Mouse (Mus musculus): ENCODE results near the gene Efna3. TPM values are rescaled to one million over a fixed set of nuclear protein-coding genes. Genes with fewer than 3 reads are reported as not detected.
A peak's percentile ranks its signal among the peaks of the same experiment; 100 is the strongest.

Gene Efna3
- total and polyA plus RNA-seq, 2 experiments from 2014 or later: 0.44 TPM; not detected in 1

DNA sequence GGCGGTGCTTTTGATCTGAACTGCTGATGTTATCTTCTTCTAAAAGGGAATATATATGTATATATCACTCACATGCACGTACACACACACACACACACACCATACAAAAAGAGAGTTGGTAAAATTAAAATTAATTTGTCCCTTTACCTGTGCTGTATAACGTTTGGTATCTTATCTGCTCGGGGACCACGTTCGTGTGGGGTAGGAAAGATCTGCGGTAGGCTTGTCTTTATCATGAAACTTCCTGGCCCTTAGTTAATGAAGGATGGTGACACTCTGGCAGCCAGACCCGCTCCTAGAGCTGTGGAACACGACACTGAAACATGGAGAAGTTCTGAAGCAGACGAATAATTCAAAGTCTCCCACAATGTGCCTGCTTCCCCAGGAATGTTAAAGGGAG lies 30.9 kb downstream of the Efna3 start:
- Histone ChIP-seq H3K36me3 (replicated peaks; ENCODE audit: control insufficient read depth, insufficient read depth, low read length) (no peaks in the 10 kb centered on the region), H3K9ac (replicated peaks; ENCODE audit: low read depth, low read length) (no peak overlapping the region), H3K4me3 (ENCODE audit: low read depth, low read length) (no peak overlapping the region), H3K27me3 (ENCODE audit: control insufficient read depth, insufficient read depth, low read length) (no peaks in the 10 kb centered on the region), H3K4me1 (ENCODE audit: control insufficient read depth, insufficient read depth) (peaks cover 4% of the 10 kb centered on the region; the same call in 1 of the 2 replicates), H3K27ac (ENCODE audit: low read depth) (no peak overlapping the region), H3K4me2 (ENCODE audit: low read depth, low read length) (no peak overlapping the region), H3K9me3 (replicated peaks; ENCODE audit: control insufficient read depth, low read length) (no peaks in the 10 kb centered on the region)
- ATAC-seq (ENCODE audit: insufficient read depth, low read depth): no peak
- WGBS: 38% methylated on average over 10 of the region's 10 CpGs
- TF ChIP-seq CTCF (IDR thresholded peaks at IDR 0.05; ENCODE audit: low read depth): no peak
- no peak for DNase-seq (ENCODE audit: low spot score)

- no peaks in the 10 kb centered on the region for H3K27me3 ChIP-seq (ENCODE audit: control insufficient read depth, insufficient read depth, low read length)
- DNase-seq (ENCODE audit: low spot score) (no peak), ATAC-seq (ENCODE audit: insufficient read depth, low read depth) (peak; percentile 66)
- H3K4me3 ChIP-seq (ENCODE audit: low read depth, low read length): no peak overlapping the region
- WGBS: 27% methylated on average over 7 of the region's 7 CpGs
- no peaks in the 10 kb centered on the region for H3K36me3 ChIP-seq (replicated peaks; ENCODE audit: control insufficient read depth, insufficient read depth, low read length)
- no peak overlapping the region for H3K4me2 ChIP-seq (ENCODE audit: low read depth, low read length)
- no peak overlapping the region for H3K27ac ChIP-seq (ENCODE audit: low read depth)
- TF ChIP-seq CTCF (IDR thresholded peaks at IDR 0.05; ENCODE audit: low read depth) (no peak), EP300 (IDR thresholded peaks at IDR 0.05; ENCODE audit: low read depth) (no peak)
- H3K4me1 ChIP-seq (ENCODE audit: control insufficient read depth, insufficient read depth): peaks cover 4% of the 10 kb centered on the region; the same call in 1 of the 2 replicates
- no peaks in the 10 kb centered on the region for H3K9me3 ChIP-seq (replicated peaks; ENCODE audit: control insufficient read depth, low read length)
- no peak overlapping the region for H3K9ac ChIP-seq (replicated peaks; ENCODE audit: low read depth, low read length)
Observed at GRCm38 (mm10) chr3:89288503-89288928, 34.2 kb downstream of the Efna3 start.

GRCm38 (mm10) chr3:89287286-89287685 lies 35.5 kb downstream of the Efna3 start:
- Histone ChIP-seq H3K9me3 (replicated peaks; ENCODE audit: control insufficient read depth, low read length) (no peaks in the 10 kb centered on the region), H3K4me1 (ENCODE audit: control insufficient read depth, insufficient read depth) (peaks cover 4% of the 10 kb centered on the region; the same call in 1 of the 2 replicates), H3K27ac (ENCODE audit: low read depth) (peak overlapping the region; percentile 55), H3K9ac (replicated peaks; ENCODE audit: low read depth, low read length) (no peak overlapping the region), H3K4me3 (ENCODE audit: low read depth, low read length) (no peak overlapping the region), H3K4me2 (ENCODE audit: low read depth, low read length) (no peak overlapping the region), H3K27me3 (ENCODE audit: control insufficient read depth, insufficient read depth, low read length) (no peaks in the 10 kb centered on the region), H3K36me3 (replicated peaks; ENCODE audit: control insufficient read depth, insufficient read depth, low read length) (no peaks in the 10 kb centered on the region)
- TF ChIP-seq EP300 (IDR thresholded peaks at IDR 0.05; ENCODE audit: low read depth) (no peak), CTCF (IDR thresholded peaks at IDR 0.05; ENCODE audit: low read depth) (no peak)
- DNase-seq (ENCODE audit: low spot score): no peak
- no peak for ATAC-seq (ENCODE audit: insufficient read depth, low read depth)
- 46% methylated on average over 5 of the region's 5 CpGs for WGBS

DNA sequence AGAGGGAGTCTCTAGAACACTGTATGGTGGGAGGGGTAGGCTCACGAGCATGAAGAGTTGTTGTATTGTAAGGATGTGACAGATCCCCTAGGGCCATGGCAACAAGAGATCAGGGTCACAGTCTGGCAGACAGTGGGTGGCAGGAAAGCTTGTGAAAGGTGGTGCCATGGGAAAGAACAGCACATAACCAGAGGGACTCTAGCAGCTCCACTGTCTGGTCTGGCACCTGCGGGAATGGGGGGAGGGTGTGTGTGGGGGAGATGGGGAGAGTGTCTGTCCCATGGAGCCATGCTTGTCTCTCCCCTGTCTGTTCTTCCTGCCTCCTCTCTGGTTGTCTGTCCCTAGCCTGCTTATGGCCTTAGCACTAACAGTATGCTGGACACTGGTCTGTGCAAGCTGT lies 37.2 kb downstream of the Efna3 start:
- no peak for ATAC-seq (ENCODE audit: insufficient read depth, low read depth)
- Histone ChIP-seq H3K4me2 (ENCODE audit: low read depth, low read length) (no peak overlapping the region), H3K27ac (ENCODE audit: low read depth) (no peak overlapping the region), H3K9ac (replicated peaks; ENCODE audit: low read depth, low read length) (no peak overlapping the region), H3K36me3 (replicated peaks; ENCODE audit: control insufficient read depth, insufficient read depth, low read length) (no peaks in the 10 kb centered on the region), H3K4me1 (ENCODE audit: control insufficient read depth, insufficient read depth) (peaks cover 8% of the 10 kb centered on the region), H3K27me3 (ENCODE audit: control insufficient read depth, insufficient read depth, low read length) (no peaks in the 10 kb centered on the region), H3K9me3 (replicated peaks; ENCODE audit: control insufficient read depth, low read length) (no peaks in the 10 kb centered on the region), H3K4me3 (ENCODE audit: low read depth, low read length) (no peak overlapping the region)
- 45% methylated on average over 2 of the region's 2 CpGs for WGBS
- DNase-seq (ENCODE audit: low spot score): no peak
- TF ChIP-seq CTCF (IDR thresholded peaks at IDR 0.05; ENCODE audit: low read depth): no peak
- TF ChIP-seq EP300 (IDR thresholded peaks at IDR 0.05; ENCODE audit: low read depth): no peak

- Histone ChIP-seq H3K27ac (ENCODE audit: low read depth) (no peak overlapping the region), H3K27me3 (ENCODE audit: control insufficient read depth, insufficient read depth, low read length) (no peaks in the 10 kb centered on the region), H3K9ac (replicated peaks; ENCODE audit: low read depth, low read length) (no peak overlapping the region), H3K4me3 (ENCODE audit: low read depth, low read length) (no peak overlapping the region), H3K4me2 (ENCODE audit: low read depth, low read length) (no peak overlapping the region), H3K9me3 (replicated peaks; ENCODE audit: control insufficient read depth, low read length) (no peaks in the 10 kb centered on the region), H3K4me1 (ENCODE audit: control insufficient read depth, insufficient read depth) (peaks cover 13% of the 10 kb centered on the region), H3K36me3 (replicated peaks; ENCODE audit: control insufficient read depth, insufficient read depth, low read length) (no peaks in the 10 kb centered on the region)
- WGBS: 80% methylated on average over 3 of the region's 3 CpGs
- ATAC-seq (ENCODE audit: insufficient read depth, low read depth) (no peak), DNase-seq (ENCODE audit: low spot score) (no peak)
- no peak for TF ChIP-seq CTCF (IDR thresholded peaks at IDR 0.05; ENCODE audit: low read depth)
- no peak for TF ChIP-seq EP300 (IDR thresholded peaks at IDR 0.05; ENCODE audit: low read depth)
Observed at GRCm38 (mm10) chr3:89284261-89284660, 38.5 kb downstream of the Efna3 start.

GRCm38 (mm10) chr3:89282291-89282643 lies 40.5 kb downstream of the Efna3 start:
- Histone ChIP-seq H3K36me3 (replicated peaks; ENCODE audit: control insufficient read depth, insufficient read depth, low read length) (no peaks in the 10 kb centered on the region), H3K27me3 (ENCODE audit: control insufficient read depth, insufficient read depth, low read length) (no peaks in the 10 kb centered on the region), H3K9ac (replicated peaks; ENCODE audit: low read depth, low read length) (no peak overlapping the region), H3K4me2 (ENCODE audit: low read depth, low read length) (no peak overlapping the region), H3K27ac (ENCODE audit: low read depth) (no peak overlapping the region), H3K4me3 (ENCODE audit: low read depth, low read length) (no peak overlapping the region), H3K4me1 (ENCODE audit: control insufficient read depth, insufficient read depth) (peaks cover 19% of the 10 kb centered on the region), H3K9me3 (replicated peaks; ENCODE audit: control insufficient read depth, low read length) (no peaks in the 10 kb centered on the region)
- DNase-seq (ENCODE audit: low spot score) (no peak), ATAC-seq (ENCODE audit: insufficient read depth, low read depth) (no peak)
- WGBS: 14% methylated on average over 4 of the region's 4 CpGs
- TF ChIP-seq EP300 (IDR thresholded peaks at IDR 0.05; ENCODE audit: low read depth) (no peak), CTCF (IDR thresholded peaks at IDR 0.05; ENCODE audit: low read depth) (no peak)

Measured in heart, postnatal 0 days (tissue).